Mouse (Mus musculus) C2C12 (cell line): ENCODE measurements around the gene Arhgef18. TPM values are rescaled to one million over a fixed set of nuclear protein-coding genes. Genes with fewer than 3 reads are reported as not detected.

Experiments
- H3K27me3 ChIP-seq: one replicate; pipeline ENCODE4 v1.6.1; 2011; ENCODE audit not compliant: control insufficient read depth, insufficient read depth, insufficient read length
- H3K36me3 ChIP-seq: one replicate; pipeline ENCODE4 v1.6.1; 2011; ENCODE audit not compliant: control insufficient read depth, insufficient read depth
- H3K4me3 ChIP-seq: one replicate; pipeline ENCODE4 v1.5.1; 2011; ENCODE audit warnings: mild to moderate bottlenecking, control low read depth; ENCODE audit not compliant: poor library complexity, insufficient read depth, severe bottlenecking
- H3K79me2 ChIP-seq: one replicate; pipeline ENCODE4 v1.6.1; 2011; ENCODE audit not compliant: control insufficient read depth, insufficient read depth
- H3K79me3 ChIP-seq: one replicate; pipeline ENCODE4 v1.6.1; 2011; ENCODE audit warnings: low read depth, control low read depth
- H3ac ChIP-seq: one replicate; pipeline ENCODE3; 2011; ENCODE audit warnings: low read depth; ENCODE audit not compliant: control insufficient read depth, insufficient read length
- CEBPB ChIP-seq: IDR thresholded peaks from one replicate; pipeline ENCODE4 v1.6.1; 2011; ENCODE audit warnings: low read depth, mild to moderate bottlenecking, control low read depth, moderate library complexity
- CTCF ChIP-seq: IDR thresholded peaks from one replicate; pipeline ENCODE4 v1.5.1; 2011; ENCODE audit not compliant: control insufficient read depth, insufficient read depth, insufficient read length
- FOSL1 ChIP-seq: IDR thresholded peaks from one replicate; pipeline ENCODE4 v1.8.0; 2011; ENCODE audit warnings: mild to moderate bottlenecking, low read length; ENCODE audit not compliant: poor library complexity, insufficient read depth, severe bottlenecking
- MAX ChIP-seq: IDR thresholded peaks from one replicate; pipeline ENCODE4 v1.6.1; 2011; ENCODE audit warnings: mild to moderate bottlenecking, control low read depth
- MYOD1 ChIP-seq: IDR thresholded peaks from one replicate; pipeline ENCODE4 v1.6.1; 2011; ENCODE audit warnings: low read depth; ENCODE audit not compliant: control insufficient read depth, insufficient read length
- MYOG ChIP-seq: IDR thresholded peaks from one replicate; pipeline ENCODE4 v1.6.1; 2011; ENCODE audit not compliant: control insufficient read depth, insufficient read length; ENCODE audit errors: extremely low read depth
- USF1 ChIP-seq: IDR thresholded peaks from one replicate; pipeline ENCODE4 v1.6.1; 2011; ENCODE audit warnings: low read depth, mild to moderate bottlenecking, control low read depth, moderate library complexity
- polyA plus RNA-seq: library from polyadenylated mRNA; unstranded; fragments of >200 nt; fragmentation: generic; extraction: Trizol; gene quantifications from one replicate; pipeline ENCODE4 v1.2.1, GENCODE M21; 2012; ENCODE audit warnings: missing spikeins

Arhgef18 gene
- polyA plus RNA-seq, 1 experiment, result 18.4 TPM

- no peak overlapping the region for H3ac ChIP-seq
- peaks cover 100% of the 10 kb centered on the region for H3K79me2 ChIP-seq
- H3K79me3 ChIP-seq, result peaks cover 53% of the 10 kb centered on the region
- H3K27me3 ChIP-seq, result no peaks in the 10 kb centered on the region
- no peak overlapping the region for H3K4me3 ChIP-seq
- no peak for TF ChIP-seq USF1
- TF ChIP-seq CEBPB, result no peak
- TF ChIP-seq MYOG, result no peak
- no peak for TF ChIP-seq MAX
- no peak for TF ChIP-seq MYOD1
- no peak for TF ChIP-seq FOSL1
- no peak for TF ChIP-seq CTCF
- H3K36me3 ChIP-seq, result peaks cover 11% of the 10 kb centered on the region
These were observed 27.4 kb downstream of the Arhgef18 start for GRCm38 (mm10) chr8:3420105-3420706.

- no peaks in the 10 kb centered on the region for H3K27me3 ChIP-seq
- H3K79me3 ChIP-seq, result peaks cover 48% of the 10 kb centered on the region
- peaks cover 98% of the 10 kb centered on the region for H3K79me2 ChIP-seq
- H3ac ChIP-seq, result no peak overlapping the region
- peaks cover 15% of the 10 kb centered on the region for H3K36me3 ChIP-seq
- TF ChIP-seq USF1, result no peak
- no peak for TF ChIP-seq MYOG
- TF ChIP-seq CEBPB, result no peak
- TF ChIP-seq MYOD1, result no peak
- no peak for TF ChIP-seq FOSL1
- no peak for TF ChIP-seq CTCF
- no peak for TF ChIP-seq MAX
- no peak overlapping the region for H3K4me3 ChIP-seq
These were observed 28.7 kb downstream of the Arhgef18 start for GRCm38 (mm10) chr8:3421507-3421906.

DNA sequence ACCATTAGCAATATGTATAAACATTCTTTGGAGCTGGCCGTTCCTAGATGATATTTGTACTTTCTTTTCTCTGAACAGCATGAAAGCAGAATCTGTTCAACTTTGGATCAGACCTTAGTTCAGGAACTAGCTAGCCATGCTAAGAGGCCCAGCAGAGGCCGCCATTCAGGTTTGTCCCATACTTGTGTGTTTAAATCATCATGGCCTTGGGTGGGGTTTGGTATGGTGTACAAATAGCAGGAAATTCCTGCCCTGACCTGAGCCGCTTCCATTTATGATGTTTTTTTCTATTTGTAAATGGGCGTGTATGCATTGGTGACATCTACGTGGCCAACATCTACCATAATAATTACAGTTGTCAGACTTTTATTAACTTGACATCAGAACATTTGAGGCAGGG lies 32.4 kb downstream of the Arhgef18 start:
- Histone ChIP-seq H3K4me3 (no peak overlapping the region), H3ac (no peak overlapping the region), H3K27me3 (no peaks in the 10 kb centered on the region), H3K79me3 (peaks cover 32% of the 10 kb centered on the region), H3K79me2 (peaks cover 78% of the 10 kb centered on the region), H3K36me3 (peaks cover 22% of the 10 kb centered on the region)
- TF ChIP-seq MYOG (no peak), MYOD1 (no peak)

DNA sequence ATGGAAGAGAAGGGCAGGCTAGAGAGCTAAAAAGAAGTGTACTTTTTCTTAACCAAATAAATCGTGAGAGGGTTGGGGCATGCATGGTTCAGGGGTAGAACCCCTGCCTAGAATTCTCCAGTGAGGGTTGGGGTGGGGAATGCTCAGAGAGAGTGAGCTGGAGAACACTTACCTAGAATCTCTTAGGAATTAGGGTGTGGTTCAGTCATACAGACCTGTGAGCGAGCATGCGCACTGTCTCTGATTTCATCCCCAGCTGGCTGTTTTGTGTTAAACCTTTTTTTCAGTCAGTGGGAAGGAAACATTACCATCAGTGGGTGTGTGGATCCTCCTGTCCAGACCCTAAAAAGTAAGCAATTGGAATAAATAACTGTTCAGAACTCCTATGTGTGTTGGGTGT lies 33.4 kb downstream of the Arhgef18 start:
- Histone ChIP-seq H3K79me2 (peaks cover 74% of the 10 kb centered on the region), H3K27me3 (no peaks in the 10 kb centered on the region), H3ac (no peak overlapping the region), H3K36me3 (peaks cover 19% of the 10 kb centered on the region), H3K4me3 (no peak overlapping the region), H3K79me3 (peaks cover 27% of the 10 kb centered on the region)
- no peak for TF ChIP-seq CTCF
- no peak for TF ChIP-seq FOSL1
- no peak for TF ChIP-seq USF1

- Histone ChIP-seq H3ac (no peak overlapping the region), H3K79me2 (peaks cover 58% of the 10 kb centered on the region), H3K79me3 (peaks cover 15% of the 10 kb centered on the region), H3K4me3 (no peak overlapping the region), H3K36me3 (peaks cover 39% of the 10 kb centered on the region), H3K27me3 (no peaks in the 10 kb centered on the region)
- TF ChIP-seq MYOD1, result peak; percentile 61
- peak; percentile 6 for TF ChIP-seq MAX
- no peak for TF ChIP-seq CEBPB
- no peak for TF ChIP-seq CTCF
- TF ChIP-seq FOSL1, result no peak
- TF ChIP-seq USF1, result no peak
- TF ChIP-seq MYOG, result no peak
These were observed 35.6 kb downstream of the Arhgef18 start for GRCm38 (mm10) chr8:3428426-3428825.

DNA sequence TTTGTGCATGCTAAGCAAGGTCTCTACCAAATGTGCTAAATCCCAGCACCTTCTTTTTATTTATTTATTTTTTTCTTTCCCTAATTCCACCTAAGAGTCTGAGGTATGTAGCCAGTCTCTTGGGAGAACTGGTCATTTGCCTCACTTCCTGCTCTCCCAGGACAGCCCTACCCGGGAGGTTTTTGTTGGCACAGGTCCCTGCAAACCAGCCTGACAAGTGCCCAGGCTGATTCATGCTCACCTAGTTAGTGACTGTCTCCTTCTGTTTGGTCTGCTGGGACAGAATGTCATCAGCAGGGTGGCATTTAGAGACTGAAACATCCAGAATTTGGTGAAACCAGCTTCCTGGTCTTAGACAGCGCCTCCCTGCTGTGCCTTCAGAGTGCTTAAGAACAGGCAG lies 37.2 kb downstream of the Arhgef18 start:
- Histone ChIP-seq H3K4me3 (no peak overlapping the region), H3K36me3 (peaks cover 50% of the 10 kb centered on the region), H3K27me3 (no peaks in the 10 kb centered on the region), H3K79me3 (peaks cover 11% of the 10 kb centered on the region), H3K79me2 (peaks cover 43% of the 10 kb centered on the region), H3ac (no peak overlapping the region)
- no peak for TF ChIP-seq MYOG
- TF ChIP-seq MAX, result no peak
- TF ChIP-seq CEBPB, result peak; percentile 16
- TF ChIP-seq CTCF, result no peak
- TF ChIP-seq MYOD1, result peak; percentile 33
- no peak for TF ChIP-seq FOSL1
- no peak for TF ChIP-seq USF1
